Mouse (Mus musculus): ENCODE results near the gene Tmem53.

Gene Tmem53

GRCm38 (mm10) chr4:117280397-117280930 is 28.7 kb downstream of the Tmem53 start:
- in situ Hi-C loops (cut with MboI; ENCODE audit: low sequenced_read_pairs) = no loop called here

- in situ Hi-C loops (cut with MboI; ENCODE audit: low sequenced_read_pairs) = no loop called here
Measured at GRCm38 (mm10) chr4:117281090-117281845, 29.5 kb downstream of the Tmem53 start.

GRCm38 (mm10) chr4:117283271-117284191 is 31.8 kb downstream of the Tmem53 start:
- in situ Hi-C loops (cut with MboI; ENCODE audit: low sequenced_read_pairs) = no loop called here

GRCm38 (mm10) chr4:117284363-117284762 is 32.6 kb downstream of the Tmem53 start:
- in situ Hi-C loops (cut with MboI; ENCODE audit: low sequenced_read_pairs) = no loop called here

- in situ Hi-C loops (cut with MboI; ENCODE audit: low sequenced_read_pairs) = no loop called here
Measured at GRCm38 (mm10) chr4:117288277-117288926, 36.7 kb downstream of the Tmem53 start.

- in situ Hi-C loops (cut with MboI; ENCODE audit: low sequenced_read_pairs) = no loop called here
Measured at GRCm38 (mm10) chr4:117288927-117289801, 37.4 kb downstream of the Tmem53 start.

GRCm38 (mm10) chr4:117291696-117292095 is 39.9 kb downstream of the Tmem53 start:
- in situ Hi-C loops (cut with MboI; ENCODE audit: low sequenced_read_pairs) = no loop called here

- in situ Hi-C loops (cut with MboI; ENCODE audit: low sequenced_read_pairs) = no loop called here
Measured at GRCm38 (mm10) chr4:117296849-117297593, 45.3 kb downstream of the Tmem53 start.

- in situ Hi-C loops (cut with MboI; ENCODE audit: low sequenced_read_pairs) = no loop called here
Measured at GRCm38 (mm10) chr4:117297819-117298218, 46.1 kb downstream of the Tmem53 start.

- in situ Hi-C loops (cut with MboI; ENCODE audit: low sequenced_read_pairs) = no loop called here
Measured at GRCm38 (mm10) chr4:117299921-117300320, 48.2 kb downstream of the Tmem53 start.

- in situ Hi-C loops (cut with MboI; ENCODE audit: low sequenced_read_pairs) = no loop called here
Measured at GRCm38 (mm10) chr4:117302027-117302806, 50.5 kb downstream of the Tmem53 start.

- in situ Hi-C loops (cut with MboI; ENCODE audit: low sequenced_read_pairs) = no loop called here
Measured at GRCm38 (mm10) chr4:117303581-117304238, 52.0 kb downstream of the Tmem53 start.

GRCm38 (mm10) chr4:117304239-117305025 is 52.7 kb downstream of the Tmem53 start:
- in situ Hi-C loops (cut with MboI; ENCODE audit: low sequenced_read_pairs) = no loop called here

- in situ Hi-C loops (cut with MboI; ENCODE audit: low sequenced_read_pairs) = no loop called here
Measured at GRCm38 (mm10) chr4:117305461-117305860, 53.7 kb downstream of the Tmem53 start.

GRCm38 (mm10) chr4:117307270-117307669 is 55.5 kb downstream of the Tmem53 start:
- in situ Hi-C loops (cut with MboI; ENCODE audit: low sequenced_read_pairs) = no loop called here

- in situ Hi-C loops (cut with MboI; ENCODE audit: low sequenced_read_pairs) = no loop called here
Measured at GRCm38 (mm10) chr4:117309427-117309826, 57.7 kb downstream of the Tmem53 start.

- in situ Hi-C loops (cut with MboI; ENCODE audit: low sequenced_read_pairs) = no loop called here
Measured at GRCm38 (mm10) chr4:117311891-117312290, 60.1 kb downstream of the Tmem53 start.
